Mouse (Mus musculus): ENCODE data around the gene Macrod1. TPM values are rescaled to one million over a fixed set of nuclear protein-coding genes. Genes with fewer than 3 reads are reported as not detected.
A peak's percentile ranks its signal among the peaks of the same experiment; 100 is the strongest.
"Not testable (repeated sequence)": the region's sequence is repeated elsewhere in the genome, so short reads cannot be mapped to it uniquely, and the experiment has no call there.

Macrod1 gene
- total RNA-seq, 2 experiments from 2014 or later = 240 to 280 TPM

GRCm38 (mm10) chr19:7073997-7074781, 17.6 kb downstream of the Macrod1 start:
- intact Hi-C loops (cut with DNase I) = no loop called here
- no peak for DNase-seq

GRCm38 (mm10) chr19:7075336-7075735, 18.7 kb downstream of the Macrod1 start:
- intact Hi-C loops (cut with DNase I) = loop anchor here (5.0 kb wide), 1 partner anchor 37 kb away; no protein-coding TSS in a partner anchor
- not testable (repeated sequence) for DNase-seq

GRCm38 (mm10) chr19:7077666-7078065, 21.1 kb downstream of the Macrod1 start:
- intact Hi-C loops (cut with DNase I) = loop anchor here (5.0 kb wide), 1 partner anchor 35 kb away; no protein-coding TSS in a partner anchor
- no peak for DNase-seq

- no peak for DNase-seq
- intact Hi-C loops (cut with DNase I) = loop anchor here (5.0 kb wide), 1 partner anchor 34 kb away; no protein-coding TSS in a partner anchor
Observed at GRCm38 (mm10) chr19:7078271-7078670, 21.7 kb downstream of the Macrod1 start.

GRCm38 (mm10) chr19:7081516-7082266, 25.1 kb downstream of the Macrod1 start:
- intact Hi-C loops (cut with DNase I) = no loop called here
- no peak for DNase-seq

GRCm38 (mm10) chr19:7083035-7083794, 26.6 kb downstream of the Macrod1 start:
- intact Hi-C loops (cut with DNase I) = no loop called here
- DNase-seq = no peak

- intact Hi-C loops (cut with DNase I) = no loop called here
- DNase-seq = no peak
Observed at GRCm38 (mm10) chr19:7084734-7085133, 28.1 kb downstream of the Macrod1 start.

GRCm38 (mm10) chr19:7088558-7088957, 31.9 kb downstream of the Macrod1 start:
- DNase-seq = no peak
- intact Hi-C loops (cut with DNase I) = no loop called here

- intact Hi-C loops (cut with DNase I) = no loop called here
- DNase-seq = no peak
Observed at GRCm38 (mm10) chr19:7089050-7089449, 32.4 kb downstream of the Macrod1 start.

- DNase-seq = no peak
- intact Hi-C loops (cut with DNase I) = no loop called here
Observed at GRCm38 (mm10) chr19:7089842-7090251, 33.2 kb downstream of the Macrod1 start.

- intact Hi-C loops (cut with DNase I) = no loop called here
- DNase-seq = no peak
Observed at GRCm38 (mm10) chr19:7090369-7091064, 33.9 kb downstream of the Macrod1 start.

GRCm38 (mm10) chr19:7091448-7092050, 34.9 kb downstream of the Macrod1 start:
- DNase-seq = no peak
- intact Hi-C loops (cut with DNase I) = no loop called here

GRCm38 (mm10) chr19:7092756-7093155, 36.1 kb downstream of the Macrod1 start:
- DNase-seq = no peak
- intact Hi-C loops (cut with DNase I) = no loop called here

GRCm38 (mm10) chr19:7099620-7100155, 43.1 kb downstream of the Macrod1 start:
- no peak for DNase-seq
- intact Hi-C loops (cut with DNase I) = no loop called here

GRCm38 (mm10) chr19:7102039-7102438, 45.4 kb downstream of the Macrod1 start:
- intact Hi-C loops (cut with DNase I) = no loop called here
- no peak for DNase-seq

- intact Hi-C loops (cut with DNase I) = no loop called here
- DNase-seq = peak in 1 of 2 experiments; percentile 51
Observed at GRCm38 (mm10) chr19:7103349-7103992, 46.9 kb downstream of the Macrod1 start.

GRCm38 (mm10) chr19:7103993-7104401, 47.4 kb downstream of the Macrod1 start:
- DNase-seq = peak; percentile 38 to 52
- intact Hi-C loops (cut with DNase I) = no loop called here

GRCm38 (mm10) chr19:7105544-7105943, 48.9 kb downstream of the Macrod1 start, which contains the start of gene Flrt1:
Gene Flrt1, minus strand, starts transcription at chr19:7105729.
- intact Hi-C loops (cut with DNase I) = no loop called here
- DNase-seq = no peak

- intact Hi-C loops (cut with DNase I) = no loop called here
- no peak for DNase-seq
Observed at GRCm38 (mm10) chr19:7106566-7106965, 50.0 kb downstream of the Macrod1 start.
